Mouse (Mus musculus) forebrain, postnatal 0 days (tissue): Measurements from ENCODE around the gene Degs1. TPM values are rescaled to one million over a fixed set of nuclear protein-coding genes. Genes with fewer than 3 reads are reported as not detected.

ENCODE experiments used
- ATAC-seq: fragments of 200-750 bp; cut with Nextera tagmentation; 2 replicates; pipeline ENCODE4 v1.8.0; 2017; ENCODE audit warnings: mild to moderate bottlenecking, moderate library complexity
- DNase-seq: peaks from one replicate; pipeline ENCODE4 v3.0.0-alpha.2; 2015
- H3K27ac ChIP-seq: fragments of 300-500 bp; sonication (generic); 2 replicates; pipeline ENCODE4 v1.5.1; 2014; ENCODE audit warnings: low read depth, mild to moderate bottlenecking, antibody characterized with exemption, low read length, moderate library complexity, mixed read lengths
- H3K27me3 ChIP-seq: fragments of 300-500 bp; sonication (generic); 2 replicates; pipeline ENCODE4 v1.6.1; 2014; ENCODE audit warnings: mild to moderate bottlenecking, low read length, mixed read lengths; ENCODE audit not compliant: insufficient read depth
- H3K36me3 ChIP-seq: fragments of 300-500 bp; sonication (generic); 2 replicates; pipeline ENCODE4 v1.6.1; 2014; ENCODE audit warnings: mild to moderate bottlenecking, moderate library complexity; ENCODE audit not compliant: insufficient read depth
- H3K4me1 ChIP-seq: fragments of 300-500 bp; sonication (generic); 2 replicates; pipeline ENCODE4 v1.6.1; 2014; ENCODE audit warnings: antibody characterized with exemption; ENCODE audit not compliant: insufficient read depth
- H3K4me2 ChIP-seq: fragments of 300-500 bp; sonication (generic); 2 replicates; pipeline ENCODE4 v1.6.1; 2014; ENCODE audit warnings: low read depth, mild to moderate bottlenecking, moderate library complexity
- H3K4me3 ChIP-seq: fragments of 300-500 bp; sonication (generic); 2 replicates; pipeline ENCODE4 v1.5.1; 2014; ENCODE audit warnings: low read depth, low read length, mixed read lengths
- H3K9ac ChIP-seq: fragments of 300-500 bp; sonication (generic); 2 replicates; pipeline ENCODE4 v1.6.1; 2014; ENCODE audit warnings: mild to moderate bottlenecking
- H3K9me3 ChIP-seq: fragments of 300-500 bp; sonication (generic); 2 replicates; pipeline ENCODE4 v1.6.1; 2016; ENCODE audit warnings: low read length
- CTCF ChIP-seq: sonication (generic); IDR thresholded peaks from 2 replicates; pipeline ENCODE4 v1.5.1; 2016; ENCODE audit warnings: antibody characterized with exemption, control low read depth, low read depth
- WGBS: fragments of 180-500 bp; shearing (Covaris S2); extraction: QIAGEN DNeasy Blood & Tissue Kit; methylation state at CpG from one replicate; pipeline ENCODE4 v1.1.7; 2014; 5-methylcytosine and 5-hydroxymethylcytosine counted together
- polyA plus RNA-seq: library from polyadenylated mRNA; unstranded; fragments of >200 nt; fragmentation: Nextera tagmentation; extraction: Ambion mirVana; gene quantifications from 2 replicates; pipeline ENCODE4 v1.2.1, GENCODE M21; 2015
- total RNA-seq: library from RNA; depleted of rRNA; stranded (reverse); fragments of >200 nt; gene quantifications from 2 replicates; pipeline ENCODE4 v1.2.3, GENCODE M21; 2014

Gene Degs1
- total and polyA plus RNA-seq, 2 experiments from 2014 or later = 62.5 to 87.2 TPM

DNA sequence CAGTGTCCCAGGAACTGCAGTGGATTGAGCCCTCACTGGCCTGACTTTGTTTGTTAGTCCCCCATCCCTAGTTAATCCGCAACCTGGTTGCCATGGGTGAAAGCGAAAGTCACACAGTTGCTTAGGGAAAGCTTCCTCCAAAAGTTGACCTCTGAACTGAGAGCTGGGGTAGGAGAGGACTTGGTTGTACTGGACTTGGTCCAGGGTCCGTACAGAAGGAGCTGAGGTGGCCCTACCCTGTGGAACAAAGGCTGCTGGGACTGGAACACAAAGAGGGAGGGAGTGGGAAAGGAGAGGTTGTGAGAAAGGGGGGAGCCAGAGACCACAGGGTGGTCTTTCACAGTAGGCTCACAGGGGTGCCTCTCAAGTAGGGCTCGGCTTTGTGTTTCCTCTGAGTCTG, 14.3 kb downstream of the Degs1 start:
- Histone ChIP-seq H3K9ac (no peak overlapping the region), H3K4me3 (no peak overlapping the region), H3K27ac (no peak overlapping the region), H3K4me2 (no peak overlapping the region), H3K4me1 (no peaks in the 10 kb centered on the region), H3K9me3 (no peaks in the 10 kb centered on the region), H3K27me3 (no peaks in the 10 kb centered on the region), H3K36me3 (peaks cover 10% of the 10 kb centered on the region; the same call in 1 of the 2 replicates)
- ATAC-seq (no peak), DNase-seq (no peak)
- no peak for TF ChIP-seq CTCF
- WGBS = 26% methylated on average over 4 of the region's 4 CpGs

DNA sequence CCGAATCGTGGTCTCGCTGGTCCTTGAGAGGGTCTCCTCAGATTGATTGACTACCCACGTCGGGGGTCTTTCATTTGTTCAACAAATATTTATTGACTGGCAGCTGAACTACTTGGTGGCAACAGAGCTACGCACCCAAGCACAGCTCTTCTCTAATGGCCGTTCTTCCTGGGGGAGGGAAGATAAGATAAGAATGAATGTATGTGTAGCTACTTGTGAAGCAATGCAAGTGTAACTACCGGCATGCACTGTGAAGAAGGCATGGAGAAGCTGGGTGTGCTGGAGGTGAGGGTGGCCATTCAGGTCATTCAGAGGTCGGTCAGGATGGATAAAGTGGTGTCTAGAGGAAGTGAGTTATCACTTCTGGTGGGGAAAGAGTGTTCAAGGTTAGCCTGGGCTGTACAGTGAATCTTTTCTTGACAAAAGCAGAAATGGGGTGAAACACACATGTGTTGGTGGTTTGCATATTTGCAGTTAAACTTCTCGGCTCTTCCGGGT, 16.5 kb downstream of the Degs1 start:
- H3K36me3 ChIP-seq = no peaks in the 10 kb centered on the region
- no peaks in the 10 kb centered on the region for H3K4me1 ChIP-seq
- H3K4me2 ChIP-seq = no peak overlapping the region
- H3K4me3 ChIP-seq = no peak overlapping the region
- no peak overlapping the region for H3K9ac ChIP-seq
- no peak for TF ChIP-seq CTCF
- H3K9me3 ChIP-seq = no peaks in the 10 kb centered on the region
- DNase-seq = no peak
- no peaks in the 10 kb centered on the region for H3K27me3 ChIP-seq
- no peak for ATAC-seq
- no peak overlapping the region for H3K27ac ChIP-seq
- WGBS = 97% methylated on average over 11 of the region's 11 CpGs

DNA sequence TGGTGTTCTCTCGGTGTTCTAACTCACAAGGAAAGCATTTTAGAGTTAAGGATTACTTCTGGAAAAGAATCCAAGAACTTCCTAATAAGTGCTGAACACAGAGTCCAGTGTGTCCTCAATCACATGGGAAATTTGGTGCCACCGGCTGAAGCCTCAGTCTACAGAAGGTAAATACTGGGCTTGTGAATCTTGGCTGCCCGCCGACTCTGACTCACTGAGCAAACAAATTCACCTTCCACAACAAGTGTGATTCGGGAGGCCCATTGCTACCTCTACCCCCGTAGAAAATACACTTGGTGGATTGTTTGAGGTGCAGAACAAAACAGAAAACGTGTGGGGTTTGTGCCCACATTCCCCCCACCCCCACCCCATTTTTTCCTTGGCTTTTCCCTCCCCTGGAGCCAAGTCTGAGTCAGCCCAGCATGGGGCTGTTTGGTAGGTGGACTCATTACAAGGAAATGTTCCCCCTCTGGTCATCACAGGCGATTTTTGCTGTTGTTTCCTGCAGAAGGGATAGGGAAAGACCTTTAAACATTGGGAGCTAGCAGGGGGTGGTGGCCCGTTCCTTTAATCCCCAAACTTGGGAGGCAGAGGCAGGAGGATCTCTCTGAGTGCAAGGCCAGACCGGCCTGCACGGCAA, 26.4 kb downstream of the Degs1 start:
- Histone ChIP-seq H3K4me3 (no peak overlapping the region), H3K4me2 (no peak overlapping the region), H3K27ac (no peak overlapping the region), H3K36me3 (no peaks in the 10 kb centered on the region), H3K4me1 (no peaks in the 10 kb centered on the region), H3K9me3 (0 out of 2 replicates have a peak, but pooled peaks cover 3% of the 10 kb centered on the region), H3K27me3 (no peaks in the 10 kb centered on the region), H3K9ac (no peak overlapping the region)
- no peak for TF ChIP-seq CTCF
- 85% methylated on average over 11 of the region's 11 CpGs for WGBS
- no peak for DNase-seq
- no peak for ATAC-seq

GRCm38 (mm10) chr1:182255031-182255430, 27.6 kb downstream of the Degs1 start:
- ATAC-seq = no peak
- Histone ChIP-seq H3K4me1 (no peaks in the 10 kb centered on the region), H3K9ac (no peak overlapping the region), H3K27me3 (no peaks in the 10 kb centered on the region), H3K27ac (no peak overlapping the region), H3K36me3 (no peaks in the 10 kb centered on the region), H3K4me2 (no peak overlapping the region), H3K4me3 (no peak overlapping the region), H3K9me3 (0 out of 2 replicates have a peak, but pooled peaks cover 3% of the 10 kb centered on the region)
- WGBS = 91% methylated on average over 11 of the region's 11 CpGs
- no peak for DNase-seq
- TF ChIP-seq CTCF = no peak

- H3K27ac ChIP-seq = no peak overlapping the region
- 91% methylated on average over 8 of the region's 8 CpGs for WGBS
These were observed 28.0 kb downstream of the Degs1 start for GRCm38 (mm10) chr1:182254618-182255017.

DNA sequence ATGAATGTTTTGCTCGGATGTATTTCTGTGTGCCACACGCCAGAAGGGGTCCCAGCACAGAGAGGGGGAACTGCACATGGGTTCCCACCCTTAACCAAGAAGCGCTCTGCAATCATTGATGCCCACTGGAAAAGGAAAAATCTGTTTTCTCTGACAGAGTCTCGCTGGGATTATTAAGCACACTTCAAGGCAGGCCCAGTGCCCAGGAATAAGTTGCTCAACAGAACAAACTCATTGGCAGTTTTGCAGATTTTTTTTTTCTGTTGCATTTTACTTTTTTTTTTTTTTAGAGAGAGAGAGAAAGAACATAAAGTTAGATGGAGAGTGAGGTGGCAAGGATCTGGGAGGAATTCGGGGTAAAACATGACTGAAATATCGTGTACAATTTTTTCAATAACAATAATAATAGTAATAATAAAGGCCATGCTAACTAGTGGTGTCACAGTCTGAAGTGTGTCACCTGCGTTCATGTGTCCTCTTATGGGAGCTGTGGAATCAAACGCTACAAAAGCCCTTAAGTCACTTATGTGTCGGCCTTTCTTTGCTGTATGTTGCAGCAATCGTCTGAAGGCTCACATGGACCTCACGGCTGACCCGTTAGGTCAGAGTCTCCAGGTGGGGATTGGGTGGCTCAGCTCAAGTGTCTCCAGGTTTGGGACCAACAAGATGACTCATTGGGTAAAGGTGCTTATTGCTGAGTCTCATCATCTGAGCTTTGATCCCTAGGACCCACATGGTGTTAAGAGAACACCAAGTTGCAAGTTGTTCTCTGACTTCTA, 28.7 kb downstream of the Degs1 start:
- no peaks in the 10 kb centered on the region for H3K36me3 ChIP-seq
- no peak overlapping the region for H3K27ac ChIP-seq
- H3K9ac ChIP-seq = no peak overlapping the region
- H3K27me3 ChIP-seq = no peaks in the 10 kb centered on the region
- H3K9me3 ChIP-seq = 0 out of 2 replicates have a peak, but pooled peaks cover 3% of the 10 kb centered on the region
- ATAC-seq = no peak
- H3K4me2 ChIP-seq = no peak overlapping the region
- 92% methylated on average over 12 of the region's 12 CpGs for WGBS
- no peak for TF ChIP-seq CTCF
- no peak for DNase-seq
- H3K4me1 ChIP-seq = 0 out of 2 replicates have a peak, but pooled peaks cover 4% of the 10 kb centered on the region
- H3K4me3 ChIP-seq = no peak overlapping the region

More at GRCm38 (mm10) chr1:182254618-182255017, 28.0 kb downstream of the Degs1 start:
- Histone ChIP-seq H3K4me3 (no peak overlapping the region), H3K27me3 (no peaks in the 10 kb centered on the region), H3K9ac (no peak overlapping the region), H3K9me3 (0 out of 2 replicates have a peak, but pooled peaks cover 3% of the 10 kb centered on the region), H3K36me3 (no peaks in the 10 kb centered on the region), H3K4me1 (0 out of 2 replicates have a peak, but pooled peaks cover under 1% of the 10 kb centered on the region), H3K4me2 (no peak overlapping the region)
- DNase-seq (no peak), ATAC-seq (no peak)
- TF ChIP-seq CTCF = no peak
